Mouse (Mus musculus) yolk sac, embryonic 10.5 days (tissue): ENCODE results near the gene Slc17a9.

Source experiments
- DNase-seq: peaks from one replicate; pipeline ENCODE4 v3.0.0-alpha.2; 2017; ENCODE audit warnings: low spot score

The Slc17a9 gene

GRCm38 (mm10) chr2:180754976-180755688 lies 30.1 kb downstream of the Slc17a9 start:
- DNase-seq = no peak

- DNase-seq = peak; percentile 48
Observed at GRCm38 (mm10) chr2:180755896-180756295, 30.8 kb downstream of the Slc17a9 start.

GRCm38 (mm10) chr2:180756786-180757185 lies 31.7 kb downstream of the Slc17a9 start:
- no peak for DNase-seq

GRCm38 (mm10) chr2:180758513-180759263 lies 33.6 kb downstream of the Slc17a9 start:
- no peak for DNase-seq

- DNase-seq = no peak
Observed at GRCm38 (mm10) chr2:180764986-180765385, 39.9 kb downstream of the Slc17a9 start.

- no peak for DNase-seq
Observed at GRCm38 (mm10) chr2:180765713-180766112, 40.6 kb downstream of the Slc17a9 start.

GRCm38 (mm10) chr2:180775223-180775622 lies 50.2 kb downstream of the Slc17a9 start:
- no peak for DNase-seq

GRCm38 (mm10) chr2:180775641-180776040 lies 50.6 kb downstream of the Slc17a9 start:
- no peak for DNase-seq

- no peak for DNase-seq
Observed at GRCm38 (mm10) chr2:180776793-180777192, 51.7 kb downstream of the Slc17a9 start, which contains the start of gene Bhlhe23. TSS of gene Bhlhe23 (minus strand) at chr2:180776900.

GRCm38 (mm10) chr2:180779226-180780104 lies 54.4 kb downstream of the Slc17a9 start:
- DNase-seq = peak; percentile 29

- no peak for DNase-seq
Observed at GRCm38 (mm10) chr2:180780282-180780681, 55.2 kb downstream of the Slc17a9 start.

- DNase-seq = no peak
Observed at GRCm38 (mm10) chr2:180786732-180787131, 61.7 kb downstream of the Slc17a9 start.

GRCm38 (mm10) chr2:180787566-180788232 lies 62.6 kb downstream of the Slc17a9 start:
- DNase-seq = no peak

GRCm38 (mm10) chr2:180788386-180788785 lies 63.3 kb downstream of the Slc17a9 start:
- DNase-seq = no peak

- DNase-seq = no peak
Observed at GRCm38 (mm10) chr2:180788843-180789242, 63.8 kb downstream of the Slc17a9 start.

GRCm38 (mm10) chr2:180791674-180792073 lies 66.6 kb downstream of the Slc17a9 start:
- DNase-seq = no peak
